Mouse (Mus musculus) R1 (cell line): ENCODE measurements at regions not wholly inside any gene's neighbourhood (a gene's known extent, or its start where the extent isn't known, plus 50 kb on each side); places are given as distances from the start of the nearest gene placed in this dataset.
A peak's percentile ranks its signal among the peaks of the same experiment; 100 is the strongest.
"Not testable (repeated sequence)": the region's sequence is repeated elsewhere in the genome, so short reads cannot be mapped to it uniquely, and the experiment has no call there.

Source experiments
- DNase-seq: peaks from one replicate; pipeline ENCODE4 v3.0.0-alpha.2; 2018; ENCODE audit warnings: low read depth, low spot score

- peak; percentile 80 for DNase-seq
These were observed 414.3 kb upstream of the Slc39a10 start for GRCm38 (mm10) chr1:47306961-47307360.

- no peak for DNase-seq
These were observed 406.7 kb upstream of the Slc39a10 start for GRCm38 (mm10) chr1:47299311-47299710.

GRCm38 (mm10) chr1:47285639-47286038 is 393.0 kb upstream of the Slc39a10 start:
- DNase-seq, result no peak

- DNase-seq, result no peak
These were observed 385.8 kb upstream of the Slc39a10 start for GRCm38 (mm10) chr1:47278321-47279020.

GRCm38 (mm10) chr1:47277839-47278238 is 385.2 kb upstream of the Slc39a10 start:
- peak; percentile 38 for DNase-seq

GRCm38 (mm10) chr1:47272131-47272530 is 379.5 kb upstream of the Slc39a10 start:
- no peak for DNase-seq

GRCm38 (mm10) chr1:47263611-47264010 is 371.0 kb upstream of the Slc39a10 start:
- no peak for DNase-seq

GRCm38 (mm10) chr1:47261505-47262130 is 369.0 kb upstream of the Slc39a10 start:
- no peak for DNase-seq

GRCm38 (mm10) chr1:47250706-47251105 is 358.1 kb upstream of the Slc39a10 start:
- not testable (repeated sequence) for DNase-seq

GRCm38 (mm10) chr1:47217088-47217487 is 324.4 kb upstream of the Slc39a10 start:
- no peak for DNase-seq

- DNase-seq, result no peak
These were observed 323.9 kb upstream of the Slc39a10 start for GRCm38 (mm10) chr1:47216419-47217002.

- DNase-seq, result no peak
These were observed 320.8 kb upstream of the Slc39a10 start for GRCm38 (mm10) chr1:47213476-47213875.

- DNase-seq, result no peak
These were observed 300.3 kb upstream of the Slc39a10 start for GRCm38 (mm10) chr1:47193001-47193400.

- DNase-seq, result no peak
These were observed 271.8 kb upstream of the Slc39a10 start for GRCm38 (mm10) chr1:47164417-47164816.

GRCm38 (mm10) chr1:47163808-47164410 is 271.3 kb upstream of the Slc39a10 start:
- no peak for DNase-seq

GRCm38 (mm10) chr1:47130031-47130430 is 237.4 kb upstream of the Slc39a10 start:
- not testable (repeated sequence) for DNase-seq

- DNase-seq, result no peak
These were observed 227.0 kb upstream of the Slc39a10 start for GRCm38 (mm10) chr1:47119636-47120035.

GRCm38 (mm10) chr1:47116681-47117080 is 224.0 kb upstream of the Slc39a10 start:
- DNase-seq, result peak; percentile 51

- no peak for DNase-seq
These were observed 219.8 kb upstream of the Slc39a10 start for GRCm38 (mm10) chr1:47112494-47112893.

GRCm38 (mm10) chr1:47104055-47104454 is 211.4 kb upstream of the Slc39a10 start:
- DNase-seq, result no peak

GRCm38 (mm10) chr1:47103321-47103988 is 210.8 kb upstream of the Slc39a10 start:
- DNase-seq, result no peak
